Mouse (Mus musculus): ENCODE results near the gene Lrrc18.

GRCm38 (mm10) chr14:32986659-32987058 lies 4.5 kb upstream of the Lrrc18 start:
- no peak for TF ChIP-seq POLR2A (IDR thresholded peaks at IDR 0.05; ENCODE audit: insufficient read depth, low read length)
- TF ChIP-seq EP300 (IDR thresholded peaks at IDR 0.05; ENCODE audit: insufficient read depth, low read depth, low read length): no peak

Data from ES-Bruce4 (cell line).